Mouse (Mus musculus) brown adipose tissue, adult 24 weeks (tissue): Measurements from ENCODE around the gene Pycr2. TPM values are rescaled to one million over a fixed set of nuclear protein-coding genes. Genes with fewer than 3 reads are reported as not detected.
"Not testable (repeated sequence)": the region's sequence is repeated elsewhere in the genome, so short reads cannot be mapped to it uniquely, and the experiment has no call there.

Source experiments
- H3K27ac ChIP-seq: fragments of 200-500 bp; replicated peaks from 2 replicates; pipeline ENCODE4 v1.5.1; 2012; ENCODE audit warnings: low read depth, mild to moderate bottlenecking, low read length
- H3K4me1 ChIP-seq: fragments of 200-500 bp; 2 replicates; pipeline ENCODE4 v1.6.1; 2012; ENCODE audit warnings: low read length, mixed read lengths; ENCODE audit not compliant: control insufficient read depth, insufficient read depth, insufficient read length
- H3K4me3 ChIP-seq: fragments of 200-500 bp; 2 replicates; pipeline ENCODE4 v1.5.1; 2012; ENCODE audit warnings: low read depth, mild to moderate bottlenecking, low read length, moderate library complexity; ENCODE audit not compliant: insufficient read depth
- polyA plus RNA-seq: library from polyadenylated mRNA; stranded (reverse); fragments of >200 nt; gene quantifications from 2 replicates; pipeline ENCODE4 v1.2.4, GENCODE M21; 2012; ENCODE audit not compliant: missing spikeins, insufficient read depth, insufficient read length

Pycr2 gene
- polyA plus RNA-seq, 1 experiment = 13.3 TPM

- Histone ChIP-seq H3K27ac (no peak within 1 kb of the TSS), H3K4me1 (no peaks in the 10 kb centered on the region), H3K4me3 (no peak within 1 kb of the TSS)
Observed at GRCm38 (mm10) chr1:180892808-180893207, 11.3 kb upstream of the Pycr2 start, which contains the start of gene Lefty2. TSS of gene Lefty2 (plus strand) at chr1:180893108.

GRCm38 (mm10) chr1:180894088-180894987, 9.8 kb upstream of the Pycr2 start:
- not testable (repeated sequence) for H3K4me3 ChIP-seq, H3K4me1 ChIP-seq, H3K27ac ChIP-seq

- Histone ChIP-seq H3K4me1 (no peaks in the 10 kb centered on the region), H3K27ac (no peak overlapping the region), H3K4me3 (no peak overlapping the region)
Observed at GRCm38 (mm10) chr1:180901107-180901506, 3.0 kb upstream of the Pycr2 start.

- H3K27ac ChIP-seq = no peak overlapping the region
Observed at GRCm38 (mm10) chr1:180902915-180903314, 1.2 kb upstream of the Pycr2 start.

GRCm38 (mm10) chr1:180903666-180904038, 441 bp upstream of the Pycr2 start:
- Histone ChIP-seq H3K27ac (peak overlapping the region; percentile 25), H3K4me1 (no peaks in the 10 kb centered on the region), H3K4me3 (peak overlapping the region; percentile 58)

More at GRCm38 (mm10) chr1:180902915-180903314, 1.2 kb upstream of the Pycr2 start:
- Histone ChIP-seq H3K4me3 (no peak overlapping the region), H3K4me1 (no peaks in the 10 kb centered on the region)

- no peaks in the 10 kb centered on the region for H3K4me1 ChIP-seq
- peak overlapping the region; percentile 83 for H3K4me3 ChIP-seq
- no peak overlapping the region for H3K27ac ChIP-seq
Observed at GRCm38 (mm10) chr1:180904815-180905080, 655 bp downstream of the Pycr2 start.

- no peaks in the 10 kb centered on the region for H3K4me1 ChIP-seq
- no peak overlapping the region for H3K4me3 ChIP-seq
- H3K27ac ChIP-seq = no peak overlapping the region
Observed at GRCm38 (mm10) chr1:180905307-180905706, 1.2 kb downstream of the Pycr2 start.

GRCm38 (mm10) chr1:180905876-180906275, 1.8 kb downstream of the Pycr2 start:
- Histone ChIP-seq H3K4me1 (no peaks in the 10 kb centered on the region), H3K27ac (no peak overlapping the region), H3K4me3 (no peak overlapping the region)

GRCm38 (mm10) chr1:180906461-180907147, 2.5 kb downstream of the Pycr2 start:
- Histone ChIP-seq H3K4me3 (no peak overlapping the region), H3K4me1 (no peaks in the 10 kb centered on the region), H3K27ac (no peak overlapping the region)

GRCm38 (mm10) chr1:180911138-180911537, 7.0 kb downstream of the Pycr2 start:
- no peak overlapping the region for H3K4me3 ChIP-seq
- no peaks in the 10 kb centered on the region for H3K4me1 ChIP-seq
- H3K27ac ChIP-seq = no peak overlapping the region

GRCm38 (mm10) chr1:180911653-180912287, 7.7 kb downstream of the Pycr2 start:
- Histone ChIP-seq H3K4me3 (no peak overlapping the region), H3K27ac (no peak overlapping the region)

GRCm38 (mm10) chr1:180912792-180913191, 8.7 kb downstream of the Pycr2 start:
- no peak overlapping the region for H3K4me3 ChIP-seq
- no peaks in the 10 kb centered on the region for H3K4me1 ChIP-seq
- no peak overlapping the region for H3K27ac ChIP-seq

More at GRCm38 (mm10) chr1:180911653-180912287, 7.7 kb downstream of the Pycr2 start:
- H3K4me1 ChIP-seq = no peaks in the 10 kb centered on the region

- H3K4me3 ChIP-seq = no peak overlapping the region
- no peaks in the 10 kb centered on the region for H3K4me1 ChIP-seq
- no peak overlapping the region for H3K27ac ChIP-seq
Observed at GRCm38 (mm10) chr1:180913797-180914196, 9.7 kb downstream of the Pycr2 start.

- Histone ChIP-seq H3K4me1 (no peaks in the 10 kb centered on the region), H3K27ac (no peak overlapping the region), H3K4me3 (no peak overlapping the region)
Observed at GRCm38 (mm10) chr1:180916425-180916824, 12.3 kb downstream of the Pycr2 start.

GRCm38 (mm10) chr1:180917053-180917452, 13.0 kb downstream of the Pycr2 start:
- no peak overlapping the region for H3K27ac ChIP-seq

More at GRCm38 (mm10) chr1:180917053-180917452, 13.0 kb downstream of the Pycr2 start:
- Histone ChIP-seq H3K4me1 (no peaks in the 10 kb centered on the region), H3K4me3 (no peak overlapping the region)
